Mouse (Mus musculus) kidney, postnatal 4 days (tissue): ENCODE data around the gene Gm8094.
"Not testable (repeated sequence)": the region's sequence is repeated elsewhere in the genome, so short reads cannot be mapped to it uniquely, and the experiment has no call there.

Source experiments
- DNase-seq, 2 experiments: peaks; one replicate each; pipeline ENCODE4 v3.0.0; 2021; ENCODE audit warnings: mixed read lengths in 2 of 2

Gm8094 gene

DNA sequence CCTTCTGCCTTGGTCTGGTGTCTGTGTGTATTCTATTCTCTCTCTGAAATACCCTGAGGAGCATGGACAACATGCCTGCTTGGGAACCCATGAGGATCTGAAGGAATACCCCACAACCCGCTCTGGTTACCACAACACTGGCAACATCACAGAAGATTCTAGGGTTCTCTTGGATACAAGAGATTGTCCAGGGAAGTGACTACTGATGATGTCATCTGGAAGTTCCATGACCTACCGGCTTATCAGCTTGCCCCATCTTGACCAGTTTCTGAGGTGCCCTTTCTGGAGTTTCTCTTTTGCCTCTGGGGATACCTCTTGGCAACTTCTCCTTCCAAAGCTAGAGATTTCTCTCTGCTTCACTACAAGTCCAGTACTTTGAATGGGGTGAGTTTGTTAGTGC lies at the start of gene Gm8094:
Gm8094 (minus strand) TSS at position 101 of the 400 bp plus-strand sequence.
- DNase-seq: not testable (repeated sequence)

DNA sequence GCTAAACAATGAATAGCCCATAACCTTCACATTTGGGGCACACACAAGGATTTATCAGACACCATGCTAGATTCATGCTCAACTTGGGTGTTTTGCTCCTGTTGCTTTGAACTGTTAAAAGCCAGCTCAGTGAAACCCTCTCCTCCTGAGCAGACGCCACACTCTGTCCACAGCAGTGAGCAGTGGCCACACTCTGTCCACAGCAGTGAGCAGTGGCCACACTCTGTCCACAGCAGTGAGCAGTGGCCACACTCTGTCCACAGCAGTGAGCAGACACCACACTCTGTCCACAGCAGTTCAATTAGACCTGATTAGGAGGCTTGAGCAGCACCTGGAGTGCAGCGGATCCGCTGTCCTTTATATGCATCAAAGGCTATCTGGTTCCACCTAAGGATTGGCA lies 43.2 kb upstream of the Gm8094 start:
- not testable (repeated sequence) for DNase-seq

DNA sequence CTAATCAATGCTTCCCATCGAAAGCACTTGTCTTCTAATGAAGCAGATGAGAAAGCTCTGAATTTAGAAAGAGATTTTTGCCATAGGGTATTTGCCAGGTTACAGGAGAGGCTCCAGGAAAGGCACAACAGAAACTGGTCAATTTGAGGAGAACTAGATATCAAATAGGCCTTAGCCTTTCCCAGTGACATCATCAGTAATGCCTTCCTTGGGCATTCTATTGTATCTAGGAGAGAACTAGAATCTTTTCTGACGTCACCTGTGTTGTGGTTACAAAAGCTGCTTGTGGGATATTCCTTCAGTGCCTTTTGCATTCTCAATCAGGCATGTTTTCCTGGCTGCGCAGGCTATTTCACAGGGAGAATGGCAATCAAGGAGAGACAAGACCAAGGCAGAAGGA lies 23.9 kb upstream of the Gm8094 start, which contains the start of gene Gm8104:
Gm8104 (plus strand) TSS at position 301 of the 400 bp plus-strand sequence.
- not testable (repeated sequence) for DNase-seq

DNA sequence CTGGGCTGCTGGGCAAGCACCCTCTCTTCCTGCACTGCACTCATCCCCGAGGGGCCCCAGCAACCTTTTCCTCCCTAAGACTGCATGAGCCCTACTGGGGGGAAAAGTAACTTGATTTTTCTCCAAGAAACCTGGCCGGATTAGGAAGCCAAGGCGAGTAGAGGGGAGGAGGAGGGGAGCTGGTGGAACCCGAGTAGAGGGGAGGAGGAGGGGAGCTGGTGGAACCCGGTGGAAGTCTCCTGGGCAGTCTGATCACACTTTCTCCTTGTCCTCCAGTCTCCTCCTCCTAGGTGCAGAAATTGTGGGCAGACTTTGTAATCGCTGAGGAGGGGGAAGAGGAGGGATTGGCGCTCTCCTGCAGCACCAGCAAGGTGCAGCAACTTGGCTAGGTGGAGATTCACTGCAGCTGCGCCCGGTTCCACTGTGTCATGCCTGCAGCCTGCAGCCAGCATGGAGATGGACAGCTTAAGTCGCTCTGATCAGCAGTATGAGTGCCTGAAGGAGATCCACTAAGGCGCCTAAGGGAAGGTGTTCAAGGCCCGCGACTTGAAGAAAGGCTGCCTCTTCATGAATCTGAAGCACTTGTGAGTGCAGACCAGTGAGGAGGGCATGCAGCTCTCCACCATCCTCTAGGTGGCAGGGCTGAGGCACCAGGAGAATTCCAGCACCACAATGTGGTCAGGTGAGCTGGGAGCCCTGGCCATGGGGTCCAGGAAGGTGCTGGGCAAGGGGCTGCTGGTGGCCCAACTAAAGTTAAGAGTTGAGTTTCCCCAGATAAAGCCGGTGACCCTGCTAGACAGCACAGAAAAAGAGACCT lies 12.9 kb upstream of the Gm8094 start:
- not testable (repeated sequence) for DNase-seq

DNA sequence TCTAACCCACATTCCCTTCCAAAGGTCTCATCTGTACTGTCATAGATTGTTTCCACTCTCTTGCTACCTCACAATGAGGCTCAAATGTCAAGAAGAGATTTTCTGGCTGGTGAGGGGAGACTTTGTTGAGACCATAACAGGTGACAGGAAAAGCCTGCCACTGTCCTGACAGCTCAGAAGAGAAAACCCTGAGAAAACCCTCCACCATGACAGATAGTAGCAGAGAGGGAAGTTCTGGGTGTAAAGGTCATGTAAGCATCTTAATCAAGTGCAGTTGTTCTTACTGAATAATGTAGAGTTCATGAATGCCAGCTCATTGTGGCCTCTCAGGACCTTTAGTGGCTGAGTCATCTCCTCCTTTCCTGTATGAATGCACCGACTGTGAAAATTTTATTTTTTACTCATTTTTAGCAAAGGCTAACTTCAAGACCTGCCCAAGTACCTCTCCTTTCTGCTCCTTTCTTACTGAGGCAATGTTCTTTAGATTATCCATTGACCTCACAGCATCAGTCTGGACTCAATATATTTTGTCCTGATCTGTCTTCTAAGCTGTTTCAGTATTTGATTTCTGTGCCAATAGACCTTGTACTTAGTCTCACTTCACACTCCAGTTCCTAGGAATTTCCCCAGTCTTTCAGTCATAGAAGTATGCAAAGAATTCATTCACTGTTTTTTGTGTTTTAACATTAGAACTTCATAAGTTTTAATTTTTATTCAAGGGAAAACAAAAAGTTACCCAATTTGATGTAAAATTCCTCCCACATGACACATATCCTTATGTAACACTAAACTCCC lies 8.7 kb upstream of the Gm8094 start:
- DNase-seq: not testable (repeated sequence)

DNA sequence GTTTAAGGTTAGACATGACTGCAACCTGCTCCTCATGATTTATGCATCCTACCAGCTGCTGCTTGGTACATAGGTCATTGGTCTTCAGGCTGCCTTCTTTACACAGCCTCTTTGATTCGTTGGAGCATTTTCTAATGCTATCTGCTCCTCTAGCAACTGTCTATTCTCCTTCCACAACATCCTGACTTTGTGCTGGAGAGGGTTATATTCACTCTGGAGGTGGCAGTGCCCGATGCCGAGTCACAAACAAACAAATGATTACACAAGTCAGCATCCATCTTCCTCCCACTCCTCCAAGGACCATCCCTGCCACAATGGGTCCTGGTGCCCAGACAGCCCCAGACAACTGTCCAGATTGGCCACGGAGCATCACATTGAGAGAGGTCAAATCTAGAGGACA lies 16.3 kb downstream of the Gm8094 start:
- not testable (repeated sequence) for DNase-seq

DNA sequence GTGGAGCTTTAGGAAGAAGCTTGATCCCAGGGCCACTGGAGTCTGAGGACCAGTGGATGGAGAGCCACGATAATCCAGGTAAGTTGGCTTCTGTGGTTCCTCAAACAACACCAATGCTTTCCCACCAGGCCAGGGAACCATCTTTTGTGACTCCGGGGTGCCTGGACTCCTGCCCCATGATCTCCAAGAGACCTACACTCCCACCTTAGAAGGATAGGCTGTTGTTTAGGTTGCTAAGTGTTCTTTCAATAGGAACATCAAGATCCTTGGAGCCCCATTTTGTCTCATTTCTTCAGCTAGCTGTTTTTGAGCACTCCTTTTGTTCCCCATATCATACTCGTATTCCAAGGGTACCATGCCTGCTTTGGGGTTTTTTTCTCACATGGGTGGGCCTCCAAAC lies 18.4 kb downstream of the Gm8094 start:
- DNase-seq: not testable (repeated sequence)
